Mouse (Mus musculus) C2C12 (cell line): ENCODE data around the gene Nav2. TPM values are rescaled to one million over a fixed set of nuclear protein-coding genes. Genes with fewer than 3 reads are reported as not detected.

Source experiments
- H3K27me3 ChIP-seq: one replicate; pipeline ENCODE4 v1.6.1; 2011; ENCODE audit not compliant: control insufficient read depth, insufficient read depth, insufficient read length
- H3K36me3 ChIP-seq: one replicate; pipeline ENCODE4 v1.6.1; 2011; ENCODE audit not compliant: control insufficient read depth, insufficient read depth
- H3K4me3 ChIP-seq: one replicate; pipeline ENCODE4 v1.5.1; 2011; ENCODE audit warnings: mild to moderate bottlenecking, control low read depth; ENCODE audit not compliant: poor library complexity, insufficient read depth, severe bottlenecking
- H3K79me2 ChIP-seq: one replicate; pipeline ENCODE4 v1.6.1; 2011; ENCODE audit not compliant: control insufficient read depth, insufficient read depth
- H3K79me3 ChIP-seq: one replicate; pipeline ENCODE4 v1.6.1; 2011; ENCODE audit warnings: low read depth, control low read depth
- H3ac ChIP-seq: one replicate; pipeline ENCODE3; 2011; ENCODE audit warnings: low read depth; ENCODE audit not compliant: control insufficient read depth, insufficient read length
- CEBPB ChIP-seq: IDR thresholded peaks from one replicate; pipeline ENCODE4 v1.6.1; 2011; ENCODE audit warnings: low read depth, mild to moderate bottlenecking, control low read depth, moderate library complexity
- CTCF ChIP-seq: IDR thresholded peaks from one replicate; pipeline ENCODE4 v1.5.1; 2011; ENCODE audit not compliant: control insufficient read depth, insufficient read depth, insufficient read length
- FOSL1 ChIP-seq: IDR thresholded peaks from one replicate; pipeline ENCODE4 v1.8.0; 2011; ENCODE audit warnings: mild to moderate bottlenecking, low read length; ENCODE audit not compliant: poor library complexity, insufficient read depth, severe bottlenecking
- MAX ChIP-seq: IDR thresholded peaks from one replicate; pipeline ENCODE4 v1.6.1; 2011; ENCODE audit warnings: mild to moderate bottlenecking, control low read depth
- MYOD1 ChIP-seq: IDR thresholded peaks from one replicate; pipeline ENCODE4 v1.6.1; 2011; ENCODE audit warnings: low read depth; ENCODE audit not compliant: control insufficient read depth, insufficient read length
- MYOG ChIP-seq: IDR thresholded peaks from one replicate; pipeline ENCODE4 v1.6.1; 2011; ENCODE audit not compliant: control insufficient read depth, insufficient read length; ENCODE audit errors: extremely low read depth
- USF1 ChIP-seq: IDR thresholded peaks from one replicate; pipeline ENCODE4 v1.6.1; 2011; ENCODE audit warnings: low read depth, mild to moderate bottlenecking, control low read depth, moderate library complexity
- polyA plus RNA-seq: library from polyadenylated mRNA; unstranded; fragments of >200 nt; fragmentation: generic; extraction: Trizol; gene quantifications from one replicate; pipeline ENCODE4 v1.2.1, GENCODE M21; 2012; ENCODE audit warnings: missing spikeins

Gene Nav2
- polyA plus RNA-seq, 1 experiment: 4.7 TPM

- no peak overlapping the region for H3K4me3 ChIP-seq
- H3K36me3 ChIP-seq: peaks cover 57% of the 10 kb centered on the region
- TF ChIP-seq MAX (no peak), FOSL1 (no peak), MYOG (no peak), USF1 (no peak), CEBPB (no peak), CTCF (no peak), MYOD1 (no peak)
- no peaks in the 10 kb centered on the region for H3K27me3 ChIP-seq
- H3K79me2 ChIP-seq: no peaks in the 10 kb centered on the region
- H3ac ChIP-seq: no peak overlapping the region
- H3K79me3 ChIP-seq: peaks cover 1% of the 10 kb centered on the region
Observed at GRCm38 (mm10) chr7:48864671-48865458, 43.7 kb upstream of the Nav2 start.

- H3K4me3 ChIP-seq: no peak overlapping the region
- H3K79me3 ChIP-seq: peaks cover 4% of the 10 kb centered on the region
- H3K79me2 ChIP-seq: no peaks in the 10 kb centered on the region
- peaks cover 81% of the 10 kb centered on the region for H3K36me3 ChIP-seq
- no peaks in the 10 kb centered on the region for H3K27me3 ChIP-seq
- no peak for TF ChIP-seq FOSL1
- no peak for TF ChIP-seq MYOG
- no peak for TF ChIP-seq MAX
- TF ChIP-seq MYOD1: no peak
- no peak for TF ChIP-seq CTCF
- no peak for TF ChIP-seq CEBPB
- TF ChIP-seq USF1: no peak
- no peak overlapping the region for H3ac ChIP-seq
Observed at GRCm38 (mm10) chr7:48867576-48867975, 40.9 kb upstream of the Nav2 start.

- Histone ChIP-seq H3K4me3 (no peak overlapping the region), H3K79me3 (peaks cover 9% of the 10 kb centered on the region), H3ac (no peak overlapping the region), H3K79me2 (peaks cover 14% of the 10 kb centered on the region), H3K27me3 (no peaks in the 10 kb centered on the region), H3K36me3 (peaks cover 99% of the 10 kb centered on the region)
- TF ChIP-seq CEBPB (no peak), MYOG (no peak), MYOD1 (peak; percentile 65), FOSL1 (no peak), USF1 (no peak), CTCF (no peak)
Observed at GRCm38 (mm10) chr7:48870144-48870543, 38.4 kb upstream of the Nav2 start.

- Histone ChIP-seq H3K79me2 (peaks cover 20% of the 10 kb centered on the region), H3K79me3 (peaks cover 12% of the 10 kb centered on the region), H3K27me3 (no peaks in the 10 kb centered on the region), H3K36me3 (peaks cover 99% of the 10 kb centered on the region), H3ac (no peak overlapping the region), H3K4me3 (no peak overlapping the region)
- TF ChIP-seq MYOD1 (no peak), FOSL1 (no peak), CEBPB (no peak), USF1 (no peak), MAX (no peak), CTCF (no peak), MYOG (no peak)
Observed at GRCm38 (mm10) chr7:48870579-48871180, 37.8 kb upstream of the Nav2 start.

- TF ChIP-seq MAX (no peak), CTCF (no peak), MYOG (no peak), MYOD1 (no peak), USF1 (no peak), FOSL1 (no peak), CEBPB (no peak)
- Histone ChIP-seq H3K79me3 (peaks cover 15% of the 10 kb centered on the region), H3K36me3 (peaks cover 99% of the 10 kb centered on the region), H3K79me2 (peaks cover 26% of the 10 kb centered on the region), H3K4me3 (no peak overlapping the region), H3ac (no peak overlapping the region), H3K27me3 (no peaks in the 10 kb centered on the region)
Observed at GRCm38 (mm10) chr7:48871292-48871691, 37.2 kb upstream of the Nav2 start.
